In the genomic region with DNA sequence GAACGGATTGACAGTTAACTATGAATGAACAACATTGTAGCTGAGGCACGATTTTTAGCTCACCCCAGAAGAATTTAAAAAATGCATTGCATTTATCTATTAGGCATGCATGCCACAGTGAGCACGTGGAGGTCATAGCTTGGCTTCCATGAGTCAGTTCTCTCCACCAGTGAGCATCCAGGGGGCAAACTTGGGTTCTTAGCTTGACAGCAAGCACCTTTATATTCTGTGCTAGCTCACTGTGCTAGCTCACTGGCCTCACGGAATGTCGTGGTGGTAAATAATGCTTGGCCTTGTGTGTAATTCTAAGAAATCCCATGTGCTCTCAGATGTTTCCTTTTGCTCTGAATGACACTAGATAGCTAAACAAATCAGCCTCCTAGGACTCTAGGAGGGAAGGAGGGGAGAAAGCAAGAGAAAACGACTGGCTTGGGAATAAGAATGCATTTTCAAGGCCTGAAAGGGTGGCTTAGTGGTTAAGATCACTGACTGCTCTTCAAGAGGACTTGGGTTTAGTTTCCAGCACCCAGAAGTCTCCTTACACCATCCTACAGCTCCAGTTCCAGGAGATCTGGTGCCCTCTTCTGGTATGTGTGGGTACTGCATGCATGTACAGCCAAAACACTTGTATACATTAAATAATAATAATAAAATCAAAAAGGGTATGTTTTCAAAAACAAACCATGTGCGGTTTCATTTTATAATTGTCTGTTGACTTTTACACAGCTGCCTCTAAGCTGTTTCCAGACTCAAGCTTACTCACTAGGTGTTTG, we compare ENCODE assay signal across 12 mouse cellular contexts.
DNase-seq lines count a peak whose midpoint lies in the region; ATAC-seq and TF ChIP-seq lines count a peak whose summit lies in the region.
"Had no signal": no experiment of that assay in that cellular context is flagged by ENCODE, and none has a peak within 500 bp of the region (broad histone marks: within the 10 kb centered on the region; RNA-seq: fewer than 3 reads in every experiment).

No protein-coding gene starts in this region.

- TF ChIP-seq POLR2A in MEL (IDR thresholded peaks at IDR 0.05; ENCODE audit: control insufficient read depth in 1 of 2, insufficient read depth in 1 of 2, low read depth in 1 of 2, low read length in 2 of 2, poor library complexity in 1 of 2) = no peak

- no peaks in the 10 kb centered on the region for H3K4me1 ChIP-seq in limb, embryonic 11.5 days (ENCODE audit: control insufficient read depth, insufficient read depth, low read length)
- H3K4me1 ChIP-seq in limb, embryonic 10.5 days = no peaks in the 10 kb centered on the region
- H3K4me1 ChIP-seq in MEL (ENCODE audit: control insufficient read depth in 1 of 2, insufficient read depth in 2 of 2, low read length in 2 of 2) = no peaks in the 10 kb centered on the region
- H3K4me1 ChIP-seq: embryonic facial prominence, embryonic 15.5 days; midbrain, embryonic 10.5 days had no signal

- no peak for ATAC-seq in limb, embryonic 11.5 days (ENCODE audit: insufficient number of reproducible peaks, low FRiP score, low TSS enrichment, low read depth)

- peak; percentile 30 to 53 (median 38) for TF ChIP-seq CTCF in MEL (IDR thresholded peaks at IDR 0.05 in 2 of 3, conservative IDR thresholded peaks at IDR 0.05 in 1 of 3; ENCODE audit: control insufficient read depth in 1 of 3, insufficient read depth in 1 of 3, low read depth in 2 of 3, low read length in 3 of 3, poor library complexity in 1 of 3, severe bottlenecking in 1 of 3)

- no peak for TF ChIP-seq EP300 in MEL (IDR thresholded peaks at IDR 0.05; ENCODE audit: low read depth in 1 of 2, low read length in 2 of 2)

- H3K9ac ChIP-seq in limb, embryonic 11.5 days (ENCODE audit: low read length) = no peak overlapping the region
- H3K9ac ChIP-seq in MEL (ENCODE audit: control insufficient read depth, low read depth, low read length, poor library complexity, severe bottlenecking) = no peak overlapping the region
- H3K9ac ChIP-seq: embryonic facial prominence, embryonic 15.5 days had no signal

- 82% methylated on average over 7 of the region's 7 CpGs for WGBS in limb, embryonic 11.5 days
- 86% methylated on average over 7 of the region's 7 CpGs for WGBS in limb, embryonic 10.5 days

- H3K4me3 ChIP-seq in limb, embryonic 11.5 days (ENCODE audit: low read depth, low read length) = no peak overlapping the region
- H3K4me3 ChIP-seq in limb, embryonic 10.5 days = no peak overlapping the region
- no peak overlapping the region for H3K4me3 ChIP-seq in MEL (ENCODE audit: control insufficient read depth in 1 of 2, insufficient read depth in 1 of 2, low read depth in 2 of 2, low read length in 2 of 2)
- H3K4me3 ChIP-seq: embryonic facial prominence, embryonic 15.5 days; midbrain, embryonic 10.5 days had no signal

- H3K9me3 ChIP-seq in limb, embryonic 11.5 days (ENCODE audit: control insufficient read depth, low read length) = no peaks in the 10 kb centered on the region
- no peaks in the 10 kb centered on the region for H3K9me3 ChIP-seq in limb, embryonic 10.5 days (replicated peaks)
- H3K9me3 ChIP-seq in MEL (replicated peaks; ENCODE audit: insufficient read depth, low read length) = no peaks in the 10 kb centered on the region

- no peaks in the 10 kb centered on the region for H3K27me3 ChIP-seq in limb, embryonic 11.5 days (ENCODE audit: control insufficient read depth, insufficient read depth, low read length)
- no peaks in the 10 kb centered on the region for H3K27me3 ChIP-seq in limb, embryonic 10.5 days (ENCODE audit: low read depth, poor library complexity, severe bottlenecking)
- H3K27me3 ChIP-seq in MEL (ENCODE audit: control insufficient read depth in 1 of 2, insufficient read depth in 2 of 2, low read length in 2 of 2) = no peaks in the 10 kb centered on the region
- H3K27me3 ChIP-seq: embryonic facial prominence, embryonic 15.5 days had no signal

- no peak overlapping the region for H3K27ac ChIP-seq in limb, embryonic 11.5 days (replicated peaks; ENCODE audit: low read depth, low read length)
- H3K27ac ChIP-seq in limb, embryonic 10.5 days = no peak overlapping the region
- no peak overlapping the region for H3K27ac ChIP-seq in MEL (ENCODE audit: control insufficient read depth, low read depth, low read length)
- H3K27ac ChIP-seq: embryonic facial prominence, embryonic 15.5 days; midbrain, embryonic 10.5 days had no signal

- peak; percentile 11 for DNase-seq in embryo, embryonic 10 days (ENCODE audit: low spot score)
- no peak for DNase-seq in embryo, embryonic 11 days
- peak; percentile 24 for DNase-seq in limb, embryonic 11.5 days (ENCODE audit: low spot score)
- DNase-seq in limb, embryonic 10.5 days (ENCODE audit: low spot score) = no peak
- peak; percentile 29 for DNase-seq in MEL (ENCODE audit: low read depth, low spot score)
- peak; percentile 7 for DNase-seq in induced T-regulatory cell, adult 2 months (ENCODE audit: low read depth)
- DNase-seq in cerebellum, adult 18-20 months = no peak
- no peak for DNase-seq in thymus, adult 18-20 months
- DNase-seq: B cell, adult 2 months; right cerebral cortex, postnatal 4 days had no signal

- H3K4me2 ChIP-seq in limb, embryonic 11.5 days (ENCODE audit: low read depth, severe bottlenecking) = no peak overlapping the region
- H3K4me2 ChIP-seq: embryonic facial prominence, embryonic 15.5 days had no signal

- H3K79me2 ChIP-seq in MEL (ENCODE audit: control insufficient read depth, insufficient read depth, low read length, poor library complexity) = no peaks in the 10 kb centered on the region

- H3K36me3 ChIP-seq in limb, embryonic 11.5 days (ENCODE audit: control insufficient read depth, insufficient read depth, low read length) = no peaks in the 10 kb centered on the region
- no peaks in the 10 kb centered on the region for H3K36me3 ChIP-seq in limb, embryonic 10.5 days
- H3K36me3 ChIP-seq in MEL (ENCODE audit: control insufficient read depth in 1 of 2, insufficient read depth in 2 of 2, low read length in 2 of 2) = no peaks in the 10 kb centered on the region
- H3K36me3 ChIP-seq: embryonic facial prominence, embryonic 15.5 days; midbrain, embryonic 10.5 days had no signal

- peak; percentile 42 for TF ChIP-seq RAD21 in MEL (IDR thresholded peaks at IDR 0.05; ENCODE audit: low read depth, low read length)

TF ChIP-seq in MEL, 35 proteins besides CTCF, POLR2A, EP300 and RAD21:
- TF ChIP-seq ZC3H11A (IDR thresholded peaks at IDR 0.05; ENCODE audit: low read depth, low read length) = no peak
- TF ChIP-seq SMC3 (IDR thresholded peaks at IDR 0.05; ENCODE audit: low read depth, low read length) = peak; percentile 33

Comparison
In these comparisons a context has a peak if more than half of its experiments do, and no peak if none do; other contexts are left out.
1. DNase-seq: peak in embryo, embryonic 10 days (single experiment), limb, embryonic 11.5 days (single experiment), MEL (single experiment) and induced T-regulatory cell, adult 2 months (single experiment); none in embryo, embryonic 11 days (single experiment), limb, embryonic 10.5 days (single experiment), cerebellum, adult 18-20 months (0 of 2) and thymus, adult 18-20 months (0 of 2).